Mouse (Mus musculus): ENCODE data around the gene 4930590J08Rik. TPM values are rescaled to one million over a fixed set of nuclear protein-coding genes. Genes with fewer than 3 reads are reported as not detected.
"Not testable (repeated sequence)": the region's sequence is repeated elsewhere in the genome, so short reads cannot be mapped to it uniquely, and the experiment has no call there.

4930590J08Rik gene
- polyA plus RNA-seq (2012; fragmentation: generic; extraction: Trizol), result 0.06 TPM
- long read RNA-seq, experiment 1, result 0 reads
- long read RNA-seq, experiment 2, result 0 reads

- H3K79me2 ChIP-seq (ENCODE audit: control insufficient read depth, insufficient read depth); H3K4me3 ChIP-seq (ENCODE audit: insufficient read depth, poor library complexity, severe bottlenecking); H3K27me3 ChIP-seq (ENCODE audit: control insufficient read depth, insufficient read depth, insufficient read length); H3ac ChIP-seq (ENCODE audit: control insufficient read depth, insufficient read length, low read depth); H3K79me3 ChIP-seq (ENCODE audit: low read depth): not testable (repeated sequence)
- H3K36me3 ChIP-seq (ENCODE audit: control insufficient read depth, insufficient read depth), result peaks cover 38% of the 10 kb centered on the region
Measured at GRCm38 (mm10) chr6:91902509-91902908, at the start of gene 4930590J08Rik. Gene 4930590J08Rik (plus strand): TSS chr6:91902809.

- Histone ChIP-seq H3K79me2 (ENCODE audit: control insufficient read depth, insufficient read depth) (no peaks in the 10 kb centered on the region), H3K79me3 (ENCODE audit: low read depth) (no peaks in the 10 kb centered on the region), H3K4me3 (ENCODE audit: insufficient read depth, poor library complexity, severe bottlenecking) (no peak overlapping the region), H3K27me3 (ENCODE audit: control insufficient read depth, insufficient read depth, insufficient read length) (peaks cover 23% of the 10 kb centered on the region), H3ac (ENCODE audit: control insufficient read depth, insufficient read length, low read depth) (no peak overlapping the region), H3K36me3 (ENCODE audit: control insufficient read depth, insufficient read depth) (no peaks in the 10 kb centered on the region)
- TF ChIP-seq FOSL1 (IDR thresholded peaks at IDR 0.05; ENCODE audit: insufficient read depth, low read length, poor library complexity, severe bottlenecking), result no peak
- no peak for TF ChIP-seq CTCF (IDR thresholded peaks at IDR 0.05; ENCODE audit: control insufficient read depth, insufficient read depth, insufficient read length)
- no peak for TF ChIP-seq CEBPB (IDR thresholded peaks at IDR 0.05; ENCODE audit: low read depth)
- TF ChIP-seq MYOG (IDR thresholded peaks at IDR 0.05; ENCODE audit: control insufficient read depth, extremely low read depth, insufficient read length), result no peak
- no peak for TF ChIP-seq MAX (IDR thresholded peaks at IDR 0.05)
- no peak for TF ChIP-seq USF1 (IDR thresholded peaks at IDR 0.05; ENCODE audit: low read depth)
- no peak for TF ChIP-seq MYOD1 (IDR thresholded peaks at IDR 0.05; ENCODE audit: control insufficient read depth, insufficient read length, low read depth)
Measured at GRCm38 (mm10) chr6:91858339-91858738, 44.3 kb upstream of the 4930590J08Rik start.

DNA sequence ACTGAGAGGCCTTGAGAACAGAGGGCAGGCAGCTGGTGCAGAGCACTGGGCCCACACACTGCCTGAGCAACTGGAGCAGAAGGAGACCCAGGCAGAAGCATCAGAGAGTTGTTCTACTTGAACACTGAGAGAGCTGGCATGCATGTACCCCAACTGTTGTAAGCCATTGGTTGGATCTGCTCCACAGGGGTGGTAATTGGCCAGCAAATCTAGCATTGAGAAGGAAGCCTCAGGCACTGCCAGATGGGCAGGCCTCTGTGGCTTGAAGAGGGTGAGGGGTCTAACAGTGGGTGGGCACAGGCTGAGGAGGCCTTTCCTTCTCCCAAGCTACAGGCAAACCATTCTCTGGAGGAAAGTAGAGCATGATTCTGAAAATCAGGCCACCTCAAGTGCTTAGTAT is 39.8 kb upstream of the 4930590J08Rik start:
- TF ChIP-seq CEBPB (IDR thresholded peaks at IDR 0.05; ENCODE audit: low read depth) (no peak), MAX (IDR thresholded peaks at IDR 0.05) (no peak), MYOD1 (IDR thresholded peaks at IDR 0.05; ENCODE audit: control insufficient read depth, insufficient read length, low read depth) (no peak), MYOG (IDR thresholded peaks at IDR 0.05; ENCODE audit: control insufficient read depth, extremely low read depth, insufficient read length) (no peak), USF1 (IDR thresholded peaks at IDR 0.05; ENCODE audit: low read depth) (no peak), FOSL1 (IDR thresholded peaks at IDR 0.05; ENCODE audit: insufficient read depth, low read length, poor library complexity, severe bottlenecking) (no peak), CTCF (IDR thresholded peaks at IDR 0.05; ENCODE audit: control insufficient read depth, insufficient read depth, insufficient read length) (no peak)
- Histone ChIP-seq H3K36me3 (ENCODE audit: control insufficient read depth, insufficient read depth) (no peaks in the 10 kb centered on the region), H3K27me3 (ENCODE audit: control insufficient read depth, insufficient read depth, insufficient read length) (peaks cover 34% of the 10 kb centered on the region), H3K4me3 (ENCODE audit: insufficient read depth, poor library complexity, severe bottlenecking) (no peak overlapping the region), H3K79me2 (ENCODE audit: control insufficient read depth, insufficient read depth) (no peaks in the 10 kb centered on the region), H3ac (ENCODE audit: control insufficient read depth, insufficient read length, low read depth) (no peak overlapping the region), H3K79me3 (ENCODE audit: low read depth) (no peaks in the 10 kb centered on the region)

- Histone ChIP-seq H3K79me3 (ENCODE audit: low read depth) (no peaks in the 10 kb centered on the region), H3K79me2 (ENCODE audit: control insufficient read depth, insufficient read depth) (no peaks in the 10 kb centered on the region), H3K4me3 (ENCODE audit: insufficient read depth, poor library complexity, severe bottlenecking) (no peak overlapping the region), H3K27me3 (ENCODE audit: control insufficient read depth, insufficient read depth, insufficient read length) (peaks cover 33% of the 10 kb centered on the region), H3K36me3 (ENCODE audit: control insufficient read depth, insufficient read depth) (no peaks in the 10 kb centered on the region), H3ac (ENCODE audit: control insufficient read depth, insufficient read length, low read depth) (no peak overlapping the region)
- TF ChIP-seq MYOG (IDR thresholded peaks at IDR 0.05; ENCODE audit: control insufficient read depth, extremely low read depth, insufficient read length), result no peak
- TF ChIP-seq MYOD1 (IDR thresholded peaks at IDR 0.05; ENCODE audit: control insufficient read depth, insufficient read length, low read depth), result no peak
- no peak for TF ChIP-seq USF1 (IDR thresholded peaks at IDR 0.05; ENCODE audit: low read depth)
- no peak for TF ChIP-seq FOSL1 (IDR thresholded peaks at IDR 0.05; ENCODE audit: insufficient read depth, low read length, poor library complexity, severe bottlenecking)
- TF ChIP-seq MAX (IDR thresholded peaks at IDR 0.05), result no peak
- TF ChIP-seq CEBPB (IDR thresholded peaks at IDR 0.05; ENCODE audit: low read depth), result no peak
- no peak for TF ChIP-seq CTCF (IDR thresholded peaks at IDR 0.05; ENCODE audit: control insufficient read depth, insufficient read depth, insufficient read length)
Measured at GRCm38 (mm10) chr6:91864595-91864994, 38.0 kb upstream of the 4930590J08Rik start.

- TF ChIP-seq CEBPB (IDR thresholded peaks at IDR 0.05; ENCODE audit: low read depth), result no peak
- no peak for TF ChIP-seq MYOG (IDR thresholded peaks at IDR 0.05; ENCODE audit: control insufficient read depth, extremely low read depth, insufficient read length)
- no peak for TF ChIP-seq FOSL1 (IDR thresholded peaks at IDR 0.05; ENCODE audit: insufficient read depth, low read length, poor library complexity, severe bottlenecking)
- TF ChIP-seq MAX (IDR thresholded peaks at IDR 0.05), result no peak
- TF ChIP-seq CTCF (IDR thresholded peaks at IDR 0.05; ENCODE audit: control insufficient read depth, insufficient read depth, insufficient read length), result no peak
- TF ChIP-seq USF1 (IDR thresholded peaks at IDR 0.05; ENCODE audit: low read depth), result no peak
- no peak for TF ChIP-seq MYOD1 (IDR thresholded peaks at IDR 0.05; ENCODE audit: control insufficient read depth, insufficient read length, low read depth)
- Histone ChIP-seq H3K27me3 (ENCODE audit: control insufficient read depth, insufficient read depth, insufficient read length) (peaks cover 36% of the 10 kb centered on the region), H3K36me3 (ENCODE audit: control insufficient read depth, insufficient read depth) (no peaks in the 10 kb centered on the region), H3ac (ENCODE audit: control insufficient read depth, insufficient read length, low read depth) (no peak overlapping the region), H3K79me2 (ENCODE audit: control insufficient read depth, insufficient read depth) (no peaks in the 10 kb centered on the region), H3K4me3 (ENCODE audit: insufficient read depth, poor library complexity, severe bottlenecking) (no peak overlapping the region), H3K79me3 (ENCODE audit: low read depth) (no peaks in the 10 kb centered on the region)
Measured at GRCm38 (mm10) chr6:91865601-91866000, 37.0 kb upstream of the 4930590J08Rik start.

- no peaks in the 10 kb centered on the region for H3K79me2 ChIP-seq (ENCODE audit: control insufficient read depth, insufficient read depth)
- no peak overlapping the region for H3K4me3 ChIP-seq (ENCODE audit: insufficient read depth, poor library complexity, severe bottlenecking)
- H3K27me3 ChIP-seq (ENCODE audit: control insufficient read depth, insufficient read depth, insufficient read length), result peaks cover 45% of the 10 kb centered on the region
- H3K79me3 ChIP-seq (ENCODE audit: low read depth), result no peaks in the 10 kb centered on the region
- no peak overlapping the region for H3ac ChIP-seq (ENCODE audit: control insufficient read depth, insufficient read length, low read depth)
- no peaks in the 10 kb centered on the region for H3K36me3 ChIP-seq (ENCODE audit: control insufficient read depth, insufficient read depth)
- TF ChIP-seq MYOD1 (IDR thresholded peaks at IDR 0.05; ENCODE audit: control insufficient read depth, insufficient read length, low read depth), result no peak
Measured at GRCm38 (mm10) chr6:91868091-91868490, 34.5 kb upstream of the 4930590J08Rik start.

Measured in C2C12 (cell line).